Mouse (Mus musculus): ENCODE results near the gene Rcn3. TPM values are rescaled to one million over a fixed set of nuclear protein-coding genes. Genes with fewer than 3 reads are reported as not detected.

Gene Rcn3
- polyA plus RNA-seq, 1 experiment = 123 TPM

GRCm38 (mm10) chr7:45107052-45107645, 15.1 kb upstream of the Rcn3 start:
- Histone ChIP-seq H3K27me3 (ENCODE audit: control insufficient read depth, insufficient read depth, insufficient read length) (no peaks in the 10 kb centered on the region), H3K4me3 (no peak overlapping the region), H3K79me2 (ENCODE audit: control insufficient read depth, insufficient read depth) (no peaks in the 10 kb centered on the region), H3ac (ENCODE audit: control insufficient read depth, insufficient read length) (no peak overlapping the region), H3K36me3 (ENCODE audit: control insufficient read depth, insufficient read depth) (no peaks in the 10 kb centered on the region), H3K4me2 (ENCODE audit: low read depth) (no peak overlapping the region)
- TF ChIP-seq REST (IDR thresholded peaks at IDR 0.05; ENCODE audit: insufficient read depth, insufficient read length) = no peak
- TF ChIP-seq SRF (IDR thresholded peaks at IDR 0.05; ENCODE audit: control insufficient read depth, insufficient read length, low read depth) = no peak
- TF ChIP-seq POLR2AphosphoS2 (IDR thresholded peaks at IDR 0.05; ENCODE audit: insufficient read length, low read depth) = no peak
- no peak for TF ChIP-seq CEBPB (IDR thresholded peaks at IDR 0.05; ENCODE audit: insufficient read depth, poor library complexity, severe bottlenecking)
- TF ChIP-seq TCF12 (IDR thresholded peaks at IDR 0.05; ENCODE audit: insufficient read depth, poor library complexity, severe bottlenecking) = no peak
- TF ChIP-seq TCF3 (IDR thresholded peaks at IDR 0.05; ENCODE audit: insufficient read length, low read depth) = no peak
- no peak for TF ChIP-seq MYOD1 (IDR thresholded peaks at IDR 0.05; ENCODE audit: control insufficient read depth in 1 of 3, insufficient read length in 2 of 3, low read depth in 2 of 3)
- TF ChIP-seq MAX (IDR thresholded peaks at IDR 0.05; ENCODE audit: low read depth) = no peak
- TF ChIP-seq MYOG (IDR thresholded peaks at IDR 0.05; ENCODE audit: control insufficient read depth in 1 of 3, insufficient read depth in 1 of 3, insufficient read length in 2 of 3, low read depth in 2 of 3) = no peak
- no peak for TF ChIP-seq E2F4 (IDR thresholded peaks at IDR 0.05; ENCODE audit: insufficient read depth)
- TF ChIP-seq POLR2A (IDR thresholded peaks at IDR 0.05; ENCODE audit: insufficient read length, low read depth) = no peak
- no peak for TF ChIP-seq USF1 (IDR thresholded peaks at IDR 0.05; ENCODE audit: low read depth)

DNA sequence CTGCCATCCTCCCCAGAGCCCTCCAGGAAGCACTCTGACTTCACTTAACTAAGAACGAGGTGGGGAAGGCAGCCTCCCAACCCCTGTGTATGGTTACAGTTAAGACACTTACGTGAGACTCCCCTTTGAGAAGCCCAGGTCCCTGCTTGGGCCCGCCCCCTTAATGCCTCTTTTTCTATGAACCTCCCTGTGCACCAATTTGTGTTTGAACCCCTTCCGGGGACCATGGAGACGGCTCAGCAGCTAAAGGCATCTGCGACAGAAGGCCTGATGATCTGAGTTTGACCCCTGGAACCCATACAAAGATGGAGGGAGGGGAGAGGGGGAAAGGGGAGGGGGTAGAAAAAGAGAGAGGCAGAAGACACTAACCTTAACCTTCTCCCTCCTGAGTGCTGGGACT, 14.4 kb upstream of the Rcn3 start:
- no peaks in the 10 kb centered on the region for H3K79me2 ChIP-seq (ENCODE audit: control insufficient read depth, insufficient read depth)
- TF ChIP-seq TCF12 (IDR thresholded peaks at IDR 0.05; ENCODE audit: insufficient read depth, poor library complexity, severe bottlenecking) (no peak), MYOD1 (IDR thresholded peaks at IDR 0.05; ENCODE audit: control insufficient read depth in 1 of 3, insufficient read length in 2 of 3, low read depth in 2 of 3) (no peak), TCF3 (IDR thresholded peaks at IDR 0.05; ENCODE audit: insufficient read length, low read depth) (no peak), SRF (IDR thresholded peaks at IDR 0.05; ENCODE audit: control insufficient read depth, insufficient read length, low read depth) (no peak), USF1 (IDR thresholded peaks at IDR 0.05; ENCODE audit: low read depth) (no peak), MYOG (IDR thresholded peaks at IDR 0.05; ENCODE audit: control insufficient read depth in 1 of 3, insufficient read depth in 1 of 3, insufficient read length in 2 of 3, low read depth in 2 of 3) (no peak), POLR2A (IDR thresholded peaks at IDR 0.05; ENCODE audit: insufficient read length, low read depth) (no peak), POLR2AphosphoS2 (IDR thresholded peaks at IDR 0.05; ENCODE audit: insufficient read length, low read depth) (no peak), MAX (IDR thresholded peaks at IDR 0.05; ENCODE audit: low read depth) (no peak), REST (IDR thresholded peaks at IDR 0.05; ENCODE audit: insufficient read depth, insufficient read length) (no peak), E2F4 (IDR thresholded peaks at IDR 0.05; ENCODE audit: insufficient read depth) (no peak), CEBPB (IDR thresholded peaks at IDR 0.05; ENCODE audit: insufficient read depth, poor library complexity, severe bottlenecking) (no peak)
- no peaks in the 10 kb centered on the region for H3K36me3 ChIP-seq (ENCODE audit: control insufficient read depth, insufficient read depth)
- no peaks in the 10 kb centered on the region for H3K27me3 ChIP-seq (ENCODE audit: control insufficient read depth, insufficient read depth, insufficient read length)
- H3K4me2 ChIP-seq (ENCODE audit: low read depth) = no peak overlapping the region
- no peak overlapping the region for H3K4me3 ChIP-seq
- no peak overlapping the region for H3ac ChIP-seq (ENCODE audit: control insufficient read depth, insufficient read length)

GRCm38 (mm10) chr7:45105491-45105890, 13.5 kb upstream of the Rcn3 start:
- TF ChIP-seq SRF (IDR thresholded peaks at IDR 0.05; ENCODE audit: control insufficient read depth, insufficient read length, low read depth) (no peak), MYOG (IDR thresholded peaks at IDR 0.05; ENCODE audit: control insufficient read depth in 1 of 3, insufficient read depth in 1 of 3, insufficient read length in 2 of 3, low read depth in 2 of 3) (no peak)
- H3K36me3 ChIP-seq (ENCODE audit: control insufficient read depth, insufficient read depth) = no peaks in the 10 kb centered on the region

GRCm38 (mm10) chr7:45104941-45105340, 12.9 kb upstream of the Rcn3 start:
- H3ac ChIP-seq (ENCODE audit: control insufficient read depth, insufficient read length) = no peak overlapping the region
- no peak overlapping the region for H3K4me2 ChIP-seq (ENCODE audit: low read depth)
- H3K4me3 ChIP-seq = no peak overlapping the region
- H3K79me2 ChIP-seq (ENCODE audit: control insufficient read depth, insufficient read depth) = no peaks in the 10 kb centered on the region
- no peaks in the 10 kb centered on the region for H3K27me3 ChIP-seq (ENCODE audit: control insufficient read depth, insufficient read depth, insufficient read length)
- H3K36me3 ChIP-seq (ENCODE audit: control insufficient read depth, insufficient read depth) = no peaks in the 10 kb centered on the region
- no peak for TF ChIP-seq E2F4 (IDR thresholded peaks at IDR 0.05; ENCODE audit: insufficient read depth)
- TF ChIP-seq MYOG (IDR thresholded peaks at IDR 0.05; ENCODE audit: control insufficient read depth in 1 of 3, insufficient read depth in 1 of 3, insufficient read length in 2 of 3, low read depth in 2 of 3) = no peak
- no peak for TF ChIP-seq MYOD1 (IDR thresholded peaks at IDR 0.05; ENCODE audit: control insufficient read depth in 1 of 3, insufficient read length in 2 of 3, low read depth in 2 of 3)
- no peak for TF ChIP-seq POLR2A (IDR thresholded peaks at IDR 0.05; ENCODE audit: insufficient read length, low read depth)
- no peak for TF ChIP-seq TCF12 (IDR thresholded peaks at IDR 0.05; ENCODE audit: insufficient read depth, poor library complexity, severe bottlenecking)
- no peak for TF ChIP-seq CEBPB (IDR thresholded peaks at IDR 0.05; ENCODE audit: insufficient read depth, poor library complexity, severe bottlenecking)
- TF ChIP-seq MAX (IDR thresholded peaks at IDR 0.05; ENCODE audit: low read depth) = no peak
- no peak for TF ChIP-seq TCF3 (IDR thresholded peaks at IDR 0.05; ENCODE audit: insufficient read length, low read depth)
- no peak for TF ChIP-seq SRF (IDR thresholded peaks at IDR 0.05; ENCODE audit: control insufficient read depth, insufficient read length, low read depth)
- TF ChIP-seq REST (IDR thresholded peaks at IDR 0.05; ENCODE audit: insufficient read depth, insufficient read length) = no peak
- TF ChIP-seq USF1 (IDR thresholded peaks at IDR 0.05; ENCODE audit: low read depth) = no peak
- TF ChIP-seq POLR2AphosphoS2 (IDR thresholded peaks at IDR 0.05; ENCODE audit: insufficient read length, low read depth) = no peak

More at GRCm38 (mm10) chr7:45105491-45105890, 13.5 kb upstream of the Rcn3 start:
- Histone ChIP-seq H3K4me3 (no peak overlapping the region), H3K4me2 (ENCODE audit: low read depth) (no peak overlapping the region), H3K79me2 (ENCODE audit: control insufficient read depth, insufficient read depth) (no peaks in the 10 kb centered on the region), H3ac (ENCODE audit: control insufficient read depth, insufficient read length) (no peak overlapping the region), H3K27me3 (ENCODE audit: control insufficient read depth, insufficient read depth, insufficient read length) (no peaks in the 10 kb centered on the region)

Data from myocyte (in vitro differentiated cells).